Mouse (Mus musculus): Measurements from ENCODE around the gene Rnf144a.
"Not testable (repeated sequence)": the region's sequence is repeated elsewhere in the genome, so short reads cannot be mapped to it uniquely, and the experiment has no call there.

Gene Rnf144a

GRCm38 (mm10) chr12:26323783-26324364 lies 91.2 kb downstream of the Rnf144a start:
- no peak for DNase-seq (ENCODE audit: low spot score)

DNA sequence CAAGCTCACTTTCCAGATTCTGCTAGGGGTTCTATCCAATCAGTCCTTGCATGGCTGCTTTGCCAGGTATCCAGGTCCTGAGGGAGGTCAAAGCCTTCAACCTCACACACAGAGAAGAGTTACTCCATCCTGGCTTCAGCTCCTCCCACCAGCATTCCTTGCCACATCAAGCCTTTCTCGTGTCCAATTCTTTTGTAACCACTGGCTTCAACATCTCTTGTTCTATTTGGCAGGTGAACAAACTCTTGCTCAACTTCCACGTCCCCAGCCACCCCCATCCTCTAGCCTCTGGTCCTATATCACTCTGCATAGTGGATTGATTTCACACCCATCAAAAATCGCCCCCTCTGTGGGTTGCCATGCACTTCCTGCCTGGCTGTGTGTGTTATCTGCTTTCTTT lies 98.8 kb downstream of the Rnf144a start:
- no peak for DNase-seq (ENCODE audit: low spot score)

- no peak for DNase-seq (ENCODE audit: low spot score)
Observed at GRCm38 (mm10) chr12:26314959-26315358, 100.1 kb downstream of the Rnf144a start.

DNA sequence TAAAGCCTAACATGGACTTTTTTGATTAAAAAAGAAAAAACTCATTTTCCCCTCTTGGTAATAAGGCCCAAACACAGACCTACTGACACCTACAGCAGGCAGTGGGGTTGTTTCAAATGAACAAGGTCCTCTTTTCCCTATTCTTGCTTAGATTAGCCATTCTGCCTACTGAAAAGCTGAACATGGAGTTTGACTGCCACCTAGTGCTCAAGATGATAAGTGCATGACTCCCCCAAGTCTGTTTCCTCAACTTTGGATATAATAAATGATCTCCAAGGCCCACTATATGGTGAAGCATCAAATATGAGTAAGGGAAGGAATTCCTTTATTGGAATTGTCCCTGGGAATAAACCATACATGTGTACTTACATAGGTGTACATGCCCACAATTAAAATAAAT lies 103.5 kb downstream of the Rnf144a start:
- DNase-seq (ENCODE audit: low spot score) = no peak

- DNase-seq (ENCODE audit: low spot score) = no peak
Observed at GRCm38 (mm10) chr12:26310247-26310646, 104.8 kb downstream of the Rnf144a start.

- DNase-seq (ENCODE audit: low spot score) = no peak
Observed at GRCm38 (mm10) chr12:26302886-26303285, 112.2 kb downstream of the Rnf144a start.

- DNase-seq (ENCODE audit: low spot score) = no peak
Observed at GRCm38 (mm10) chr12:26299515-26300090, 115.5 kb downstream of the Rnf144a start.

- DNase-seq (ENCODE audit: low spot score) = not testable (repeated sequence)
Observed at GRCm38 (mm10) chr12:26295995-26296394, 119.1 kb downstream of the Rnf144a start.

GRCm38 (mm10) chr12:26289200-26289599 lies 125.9 kb downstream of the Rnf144a start:
- DNase-seq (ENCODE audit: low spot score) = no peak

DNA sequence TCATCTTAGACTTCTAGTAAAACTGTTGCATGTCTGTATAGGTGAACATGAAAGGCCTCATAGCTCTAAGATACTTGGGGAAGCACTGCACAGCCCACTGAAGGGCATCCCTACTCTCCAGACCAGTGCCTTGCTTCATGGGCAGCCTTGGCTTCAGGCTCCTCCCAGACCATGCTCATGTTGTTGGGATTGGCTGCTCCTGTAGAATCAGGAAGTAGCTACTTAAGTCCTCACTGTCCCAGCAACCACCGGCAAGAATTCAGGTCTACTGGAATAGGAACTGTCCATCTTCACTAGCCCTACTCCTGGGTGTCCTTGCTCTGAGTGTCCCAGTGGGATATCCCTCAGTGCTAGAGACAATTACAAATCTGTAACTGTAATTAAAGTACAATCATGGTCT lies 126.7 kb downstream of the Rnf144a start:
- no peak for DNase-seq (ENCODE audit: low spot score)

DNA sequence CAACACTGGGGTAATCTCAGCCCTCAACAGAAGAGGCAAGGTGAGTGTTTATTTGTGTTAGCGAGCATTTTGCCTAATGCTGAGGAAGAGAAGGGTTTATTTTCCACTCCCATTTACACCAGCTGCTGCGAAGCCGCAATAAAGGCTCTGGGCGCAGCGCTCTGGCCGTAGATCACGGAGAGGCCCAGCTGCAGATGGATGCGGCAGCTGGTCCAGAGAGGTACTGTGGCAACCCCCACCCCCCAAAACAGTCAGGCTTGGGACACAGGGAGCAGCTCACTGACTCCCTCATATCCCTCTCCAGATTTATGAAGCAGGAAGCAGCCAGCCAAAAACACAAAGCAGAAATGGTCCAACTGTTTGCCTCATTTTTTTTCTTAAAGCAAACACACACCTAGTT lies 129.1 kb downstream of the Rnf144a start:
- DNase-seq (ENCODE audit: low spot score) = no peak

DNA sequence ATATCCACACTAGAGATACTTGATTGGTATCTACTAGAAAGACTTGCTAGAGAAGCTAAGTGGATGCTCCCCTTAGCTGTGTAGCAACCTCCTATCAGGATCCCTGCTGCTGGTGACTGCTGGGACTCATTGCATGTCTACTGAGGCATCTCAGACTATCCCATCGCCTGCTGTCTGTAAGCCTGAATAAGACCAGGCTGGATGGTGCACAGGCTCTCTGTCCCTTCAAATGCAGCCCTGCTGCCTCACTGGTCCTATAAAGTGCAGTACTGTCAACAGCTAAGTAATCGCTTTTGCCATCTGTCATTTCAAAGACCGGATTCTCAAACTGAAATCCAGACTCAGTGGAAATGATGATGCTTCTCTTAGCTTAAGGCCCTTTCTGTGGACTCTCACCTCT lies 129.6 kb downstream of the Rnf144a start:
- DNase-seq (ENCODE audit: low spot score) = no peak

- DNase-seq (ENCODE audit: low spot score) = no peak
Observed at GRCm38 (mm10) chr12:26280719-26281480, 134.2 kb downstream of the Rnf144a start.

- peak; percentile 43 for DNase-seq (ENCODE audit: low spot score)
Observed at GRCm38 (mm10) chr12:26277002-26277669, 137.9 kb downstream of the Rnf144a start.

GRCm38 (mm10) chr12:26276556-26276955 lies 138.5 kb downstream of the Rnf144a start:
- no peak for DNase-seq (ENCODE audit: low spot score)
